Mouse (Mus musculus) heart, adult 11 months (tissue): ENCODE measurements at regions not wholly inside any gene's neighbourhood (a gene's known extent, or its start where the extent isn't known, plus 50 kb on each side); places are given as distances from the start of the nearest gene placed in this dataset.

Experiments used
- DNase-seq: peaks from one replicate; pipeline ENCODE4 v3.0.0; 2022

DNA sequence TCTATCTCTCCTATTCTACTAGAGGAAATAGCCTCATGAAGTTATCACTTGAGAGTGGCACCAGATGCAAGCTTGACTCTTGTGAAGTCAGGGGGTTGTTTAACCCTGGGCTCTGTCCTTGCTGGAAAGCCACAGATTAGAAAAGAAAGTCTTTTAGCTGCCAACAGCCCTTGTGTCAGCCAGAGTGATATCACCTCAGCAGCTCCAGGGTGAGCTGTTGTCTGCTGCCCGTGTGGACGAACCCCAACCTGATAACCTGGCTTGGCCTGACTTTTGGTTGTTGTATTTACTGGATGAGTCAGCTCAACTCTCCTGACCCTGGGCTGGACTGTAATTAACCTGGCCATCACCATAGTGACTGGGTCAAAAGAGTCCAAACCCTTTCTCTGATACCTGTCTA is 88.6 kb upstream of the Serbp1 start:
- DNase-seq = peak; percentile 88

GRCm38 (mm10) chr6:67146708-67147107 is 91.3 kb upstream of the Serbp1 start:
- no peak for DNase-seq

DNA sequence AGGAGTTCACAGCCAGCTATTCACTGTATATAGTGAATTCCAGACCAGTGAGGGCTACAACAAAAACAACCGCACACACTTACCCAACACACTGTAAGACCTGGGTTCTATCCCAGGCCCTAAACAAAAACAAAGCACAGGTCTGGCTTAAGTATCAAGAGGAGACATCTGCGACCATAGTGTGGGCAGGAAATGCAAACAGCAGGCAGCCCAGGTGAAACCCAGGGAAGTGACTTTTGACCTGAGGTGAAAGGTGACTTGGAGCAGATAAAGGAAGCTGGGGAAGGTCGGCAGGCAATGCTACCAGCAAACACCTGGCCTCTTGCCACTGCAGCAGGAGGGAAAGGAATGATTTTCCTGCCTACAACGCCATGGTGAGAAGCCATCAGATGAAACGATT is 92.0 kb upstream of the Serbp1 start:
- peak; percentile 53 for DNase-seq

- DNase-seq = peak; percentile 53
These were observed 92.8 kb upstream of the Serbp1 start for GRCm38 (mm10) chr6:67144946-67145716.

DNA sequence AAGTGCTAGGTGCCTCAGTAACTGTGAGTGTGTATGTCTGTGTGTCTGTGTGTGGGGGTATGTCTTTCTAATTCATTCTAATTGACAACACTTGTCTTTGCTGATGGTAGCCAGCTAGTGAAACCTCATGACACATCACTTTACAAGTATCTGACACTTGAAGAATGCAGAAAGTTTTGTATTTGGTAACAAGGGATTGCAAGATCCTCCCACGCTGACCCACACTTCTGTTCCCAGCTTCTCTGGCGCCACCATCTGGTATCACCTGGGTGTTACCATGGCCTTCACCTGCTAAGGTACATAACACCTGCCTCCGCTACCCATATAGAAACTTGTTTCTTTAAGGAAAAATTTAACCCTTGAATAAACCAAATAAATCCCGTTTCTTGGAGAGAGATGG is 95.8 kb upstream of the Serbp1 start:
- peak; percentile 88 for DNase-seq

- peak; percentile 96 for DNase-seq
These were observed 97.2 kb upstream of the Serbp1 start for GRCm38 (mm10) chr6:67140645-67141250.

DNA sequence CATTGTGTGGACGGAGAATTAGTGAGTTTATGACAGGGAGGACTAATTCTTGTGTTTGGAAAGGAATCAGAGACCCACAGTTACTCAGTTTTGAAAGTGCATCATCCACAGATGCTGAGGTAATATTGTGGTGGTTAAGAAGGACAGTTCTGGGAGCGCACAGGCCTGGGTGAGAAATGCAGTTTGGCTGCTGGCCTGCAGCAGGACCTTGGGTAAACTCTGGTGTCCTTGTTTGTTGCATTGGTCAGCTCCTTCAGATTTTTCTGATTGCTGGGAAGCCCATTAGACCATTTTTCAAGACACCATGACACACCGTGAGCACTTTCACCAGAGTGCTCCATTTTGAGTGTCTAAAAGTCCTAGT is 99.0 kb upstream of the Serbp1 start:
- peak; percentile 78 for DNase-seq

GRCm38 (mm10) chr6:67138302-67139011 is 99.5 kb upstream of the Serbp1 start:
- DNase-seq = peak; percentile 90

- peak; percentile 48 for DNase-seq
These were observed 100.2 kb upstream of the Gadd45a start for GRCm38 (mm10) chr6:67137482-67137881.

DNA sequence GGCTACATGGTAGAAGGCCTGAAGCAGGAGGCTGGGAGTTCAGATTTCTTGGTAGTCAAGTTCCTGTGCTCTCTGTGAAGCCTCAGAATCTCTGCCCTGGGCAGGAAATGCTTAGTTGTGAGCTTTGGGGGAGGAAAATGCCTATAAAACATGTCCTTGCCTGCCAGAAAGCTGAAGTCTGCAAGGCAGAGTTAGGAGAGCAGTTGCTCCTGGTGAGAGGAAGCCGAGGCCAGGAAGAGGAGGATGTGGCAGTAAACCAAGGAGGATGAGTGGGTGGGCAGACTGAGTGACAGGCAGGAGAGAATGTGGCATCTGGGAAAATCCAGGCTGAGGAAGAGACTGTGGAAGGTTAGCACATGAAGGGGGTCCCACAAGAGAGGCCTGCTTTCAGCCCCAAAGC is 97.7 kb upstream of the Gadd45a start:
- peak; percentile 55 for DNase-seq

DNA sequence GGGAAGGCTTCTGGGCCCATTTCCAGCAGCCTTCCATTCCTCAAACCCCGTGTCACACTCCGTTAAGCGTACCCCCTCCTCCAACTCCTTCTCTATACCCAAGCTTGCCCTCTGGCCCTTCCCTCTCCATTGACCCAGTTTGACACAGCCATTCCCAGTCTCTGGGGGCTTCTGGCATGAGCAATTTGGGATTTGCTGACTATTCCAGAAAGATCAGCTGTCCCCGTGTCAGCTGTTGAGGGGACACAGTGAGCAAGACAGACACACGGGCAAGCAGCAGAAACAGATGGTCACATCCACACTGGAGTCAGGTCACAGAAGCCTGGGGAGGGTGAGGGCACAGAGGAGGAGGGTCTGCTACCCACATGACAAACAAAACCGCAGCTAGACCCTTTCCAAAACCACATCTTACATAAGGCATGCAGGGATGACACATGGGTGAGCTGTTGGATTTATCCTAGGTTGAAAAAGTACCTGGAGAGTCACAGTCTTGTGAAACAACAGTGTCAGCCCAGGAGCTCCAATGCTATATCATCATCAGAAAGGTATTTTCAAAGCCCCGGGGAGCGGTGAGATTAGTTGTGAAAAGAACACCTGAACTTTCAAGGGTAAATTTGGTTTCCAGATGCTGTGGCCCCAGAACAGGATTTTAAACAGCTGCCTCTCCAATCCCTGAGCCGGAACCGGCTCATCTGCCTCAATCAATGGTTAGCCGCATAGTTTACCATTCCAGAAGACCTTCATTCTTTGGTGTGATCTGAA is 93.5 kb upstream of the Gadd45a start:
- DNase-seq = peak; percentile 82

DNA sequence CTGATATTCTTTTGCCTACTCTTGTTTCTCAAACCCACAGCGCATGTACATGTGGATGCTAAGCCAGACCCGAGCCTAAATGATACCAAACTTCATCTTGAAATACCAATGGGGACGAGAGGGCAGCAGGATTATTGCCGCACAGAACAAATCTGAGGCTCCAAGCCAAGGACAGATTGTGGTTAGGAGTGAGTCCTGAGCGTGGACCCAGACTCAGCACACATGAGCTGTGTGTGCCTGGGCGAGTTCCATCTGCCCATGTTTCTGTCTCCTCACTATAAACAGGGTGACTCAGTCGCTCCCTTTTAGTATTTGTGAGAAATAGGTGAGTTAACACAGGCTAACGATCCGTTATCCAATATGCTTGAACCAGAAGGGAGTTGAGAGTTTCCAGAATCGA is 92.4 kb upstream of the Gadd45a start:
- DNase-seq = no peak

DNA sequence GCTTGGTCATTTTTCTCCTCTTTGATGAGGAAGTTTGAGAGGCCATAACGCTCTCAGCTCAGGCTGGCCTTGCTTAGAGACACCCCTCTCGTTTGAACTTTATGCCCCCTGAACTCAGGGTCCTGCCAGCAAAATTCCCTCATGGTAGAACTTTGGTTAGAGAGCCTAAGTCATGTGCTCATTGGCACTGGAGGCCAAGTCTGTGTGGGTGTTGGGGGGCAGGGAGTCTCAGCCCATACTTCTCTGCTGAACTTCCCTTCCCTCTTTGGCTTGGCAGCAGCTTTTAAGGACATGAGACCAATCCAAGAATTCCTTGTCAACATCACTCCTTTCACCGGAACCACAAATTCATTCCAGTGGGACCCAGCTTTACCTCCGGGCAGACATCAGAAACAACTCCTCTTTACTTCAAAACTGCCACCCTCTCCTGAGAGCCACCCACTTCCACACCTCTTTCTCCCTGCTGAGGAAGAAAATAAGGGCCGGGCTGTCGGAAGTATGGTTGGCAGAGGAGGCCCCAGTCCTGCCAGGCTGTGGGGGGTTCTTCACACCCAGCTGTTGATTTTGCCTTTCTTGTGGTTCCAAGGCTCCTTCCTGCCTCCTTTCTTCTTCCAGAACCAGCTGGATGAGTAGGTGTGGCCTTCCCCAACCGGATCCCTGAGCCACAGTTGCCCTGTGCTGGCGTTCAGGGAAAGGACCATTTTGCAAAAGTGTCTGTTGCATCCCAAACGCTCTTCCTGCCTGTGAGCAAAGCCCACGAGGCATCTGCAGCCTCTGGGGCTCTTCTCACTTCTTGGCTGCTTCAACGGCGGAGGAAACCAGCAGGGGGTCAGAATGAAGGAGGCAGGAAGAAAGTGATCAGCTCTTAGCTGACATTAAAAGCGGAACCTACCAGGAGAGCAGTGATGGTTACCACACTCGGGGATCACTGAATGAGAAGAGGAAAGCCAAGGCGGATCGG is 91.5 kb upstream of the Gadd45a start:
- DNase-seq = peak; percentile 88

GRCm38 (mm10) chr6:67127727-67128126 is 90.5 kb upstream of the Gadd45a start:
- peak; percentile 82 for DNase-seq

GRCm38 (mm10) chr6:67125715-67126312 is 88.6 kb upstream of the Gadd45a start:
- DNase-seq = peak; percentile 49

GRCm38 (mm10) chr6:67124089-67124488 is 86.8 kb upstream of the Gadd45a start:
- no peak for DNase-seq

DNA sequence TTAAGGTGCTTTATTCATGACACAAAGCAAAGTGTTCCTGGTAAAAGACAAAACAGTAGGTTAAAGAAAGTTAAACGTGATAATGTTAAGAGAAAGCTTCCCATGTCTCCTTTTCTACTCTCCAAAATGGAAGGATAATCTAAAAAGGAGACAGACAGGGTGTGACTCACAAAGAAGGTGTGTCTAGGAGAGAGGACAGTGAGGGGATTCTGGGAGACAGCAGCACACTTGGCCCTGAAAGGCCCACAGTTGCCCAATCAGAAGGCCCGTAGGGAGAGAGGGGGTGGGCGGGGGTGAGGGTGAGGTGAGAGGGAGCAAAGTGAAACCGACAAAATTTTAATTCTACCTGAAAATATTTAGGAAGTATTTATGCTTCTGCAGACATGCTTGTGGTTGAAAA is 85.8 kb upstream of the Gadd45a start:
- peak; percentile 40 for DNase-seq

GRCm38 (mm10) chr6:67116306-67116705 is 79.0 kb upstream of the Gadd45a start:
- DNase-seq = peak; percentile 30

DNA sequence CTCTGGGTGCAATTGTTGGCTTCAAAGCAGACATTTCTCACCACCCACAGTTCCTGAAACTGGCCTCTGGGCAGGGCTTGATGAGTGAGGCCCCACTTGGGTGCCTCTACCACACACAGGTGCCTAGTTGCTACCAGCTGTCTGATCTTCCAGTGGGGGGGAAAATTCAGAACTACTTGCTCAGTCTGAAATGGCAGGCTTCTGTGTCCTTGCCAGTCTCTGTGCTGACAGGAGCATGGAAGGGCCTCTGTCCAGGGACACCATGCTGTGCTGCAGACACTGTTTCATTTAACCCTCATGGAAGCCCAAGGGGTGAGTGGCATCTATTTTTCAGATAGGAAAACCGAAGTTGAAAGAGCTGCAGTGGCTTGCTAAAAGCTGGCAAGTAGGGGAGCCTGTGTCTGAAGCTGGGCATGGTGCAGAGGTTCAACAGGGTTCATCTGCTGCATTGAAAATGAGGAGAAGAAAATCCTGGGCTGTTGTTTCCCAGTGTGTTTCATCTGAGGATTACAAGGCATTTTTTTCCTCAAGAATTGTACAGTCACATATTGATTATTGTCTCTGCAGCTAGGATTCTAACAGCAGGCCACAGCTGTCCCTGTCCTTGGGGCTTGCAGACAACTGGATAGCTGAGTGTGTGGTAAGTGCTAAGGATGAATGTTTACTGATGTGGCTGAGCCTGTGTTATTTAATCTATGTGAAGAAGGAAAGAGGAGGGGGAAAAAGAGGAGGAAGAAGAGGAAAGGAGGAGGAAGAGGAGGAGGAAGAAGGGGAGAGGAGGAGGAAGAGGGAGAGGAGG is 78.4 kb upstream of the Gadd45a start:
- DNase-seq = peak; percentile 85

DNA sequence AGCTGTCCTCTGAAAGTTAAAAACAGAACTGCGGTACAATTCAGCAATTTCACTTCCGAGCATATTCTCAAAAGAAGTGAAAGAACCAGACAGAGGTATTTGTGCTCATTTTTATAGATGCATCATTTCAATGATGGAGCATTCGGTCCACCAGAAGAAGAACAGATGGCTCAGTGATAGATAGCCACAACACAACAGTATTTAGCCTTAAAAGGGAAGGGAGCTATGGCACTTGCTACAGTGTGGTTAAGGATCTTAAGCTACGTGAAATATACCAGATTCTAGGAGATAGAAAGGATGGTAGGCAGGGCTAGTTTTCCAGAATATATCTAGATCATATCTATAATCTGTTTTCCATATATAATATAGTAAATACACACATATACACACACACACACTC is 77.5 kb upstream of the Gadd45a start:
- no peak for DNase-seq
